Mouse (Mus musculus): ENCODE results near the gene Camkmt. TPM values are rescaled to one million over a fixed set of nuclear protein-coding genes. Genes with fewer than 3 reads are reported as not detected.

Camkmt gene
- polyA plus RNA-seq, 1 experiment from 2014 or later, result 7.0 TPM

DNA sequence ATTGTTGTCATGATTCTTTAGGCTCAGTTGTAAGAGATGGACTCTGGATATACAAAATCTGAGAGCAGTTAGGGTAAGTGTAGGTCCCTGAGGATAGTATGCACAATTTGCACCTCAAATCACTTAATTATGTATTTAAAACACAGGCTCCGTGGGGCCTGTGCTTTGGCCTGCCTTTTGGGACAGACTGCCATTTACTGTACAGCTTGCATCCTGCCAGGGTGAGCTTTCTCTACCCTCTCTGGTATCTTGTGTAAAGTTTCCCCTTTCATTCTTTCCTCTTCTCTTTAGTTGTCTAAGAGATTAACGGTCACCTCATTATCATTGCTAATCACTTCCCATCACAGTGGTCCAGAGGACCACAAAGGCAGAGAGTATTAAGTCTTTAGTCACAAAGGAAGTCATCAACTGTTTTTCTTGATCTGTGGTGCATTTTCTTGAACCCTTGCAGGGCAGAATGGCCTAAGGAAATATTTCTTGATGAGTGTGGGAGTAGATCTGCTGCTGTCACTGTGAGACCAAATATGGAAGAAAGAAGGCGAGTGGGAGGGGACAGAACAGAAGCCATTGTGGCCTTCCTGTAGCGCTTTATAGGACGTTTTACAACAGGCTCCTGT is 52.3 kb downstream of the Camkmt start:
- Histone ChIP-seq H3K4me3 (ENCODE audit: low read depth, low read length) (no peak overlapping the region), H3K9me3 (replicated peaks; ENCODE audit: control insufficient read depth, low read length) (no peaks in the 10 kb centered on the region), H3K4me2 (no peak overlapping the region), H3K27me3 (ENCODE audit: control insufficient read depth, insufficient read depth, low read length) (no peaks in the 10 kb centered on the region), H3K9ac (ENCODE audit: low read depth, low read length) (no peak overlapping the region), H3K27ac (ENCODE audit: low read depth, low read length) (no peak overlapping the region), H3K36me3 (ENCODE audit: control insufficient read depth, insufficient read depth, low read length) (no peaks in the 10 kb centered on the region), H3K4me1 (ENCODE audit: control insufficient read depth, insufficient read depth, low read length) (no peaks in the 10 kb centered on the region)
- ATAC-seq (replicated peaks; ENCODE audit: insufficient number of reproducible peaks, low FRiP score, low TSS enrichment), result no peak
- 57% methylated on average over 5 of the region's 5 CpGs for WGBS (ENCODE audit: insufficient replicate concordance)

DNA sequence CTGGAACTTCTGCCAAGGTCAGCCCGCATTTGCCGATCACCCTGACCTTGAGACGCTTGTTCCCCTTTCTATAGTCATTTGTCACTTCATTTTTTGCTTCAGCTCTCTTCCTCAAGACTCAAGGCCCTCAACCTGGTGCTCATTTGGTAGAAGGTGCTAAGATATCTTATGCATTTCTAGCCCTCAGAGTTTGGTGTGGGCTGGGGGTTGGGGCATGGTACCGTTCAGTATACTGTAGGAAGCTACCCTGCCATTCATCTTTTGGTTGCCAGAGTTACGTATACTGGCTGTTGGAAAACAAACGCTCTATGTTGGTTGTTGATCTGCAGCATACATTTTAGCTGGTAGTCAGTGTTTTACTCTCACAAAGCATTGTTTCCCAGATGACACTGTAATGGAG is 53.8 kb downstream of the Camkmt start:
- Histone ChIP-seq H3K9ac (ENCODE audit: low read depth, low read length) (no peak overlapping the region), H3K4me1 (ENCODE audit: control insufficient read depth, insufficient read depth, low read length) (no peaks in the 10 kb centered on the region), H3K27ac (ENCODE audit: low read depth, low read length) (no peak overlapping the region), H3K27me3 (ENCODE audit: control insufficient read depth, insufficient read depth, low read length) (no peaks in the 10 kb centered on the region), H3K4me3 (ENCODE audit: low read depth, low read length) (no peak overlapping the region), H3K36me3 (ENCODE audit: control insufficient read depth, insufficient read depth, low read length) (no peaks in the 10 kb centered on the region), H3K4me2 (no peak overlapping the region), H3K9me3 (replicated peaks; ENCODE audit: control insufficient read depth, low read length) (no peaks in the 10 kb centered on the region)
- 85% methylated on average over 6 of the region's 6 CpGs for WGBS (ENCODE audit: insufficient replicate concordance)
- ATAC-seq (replicated peaks; ENCODE audit: insufficient number of reproducible peaks, low FRiP score, low TSS enrichment), result no peak

DNA sequence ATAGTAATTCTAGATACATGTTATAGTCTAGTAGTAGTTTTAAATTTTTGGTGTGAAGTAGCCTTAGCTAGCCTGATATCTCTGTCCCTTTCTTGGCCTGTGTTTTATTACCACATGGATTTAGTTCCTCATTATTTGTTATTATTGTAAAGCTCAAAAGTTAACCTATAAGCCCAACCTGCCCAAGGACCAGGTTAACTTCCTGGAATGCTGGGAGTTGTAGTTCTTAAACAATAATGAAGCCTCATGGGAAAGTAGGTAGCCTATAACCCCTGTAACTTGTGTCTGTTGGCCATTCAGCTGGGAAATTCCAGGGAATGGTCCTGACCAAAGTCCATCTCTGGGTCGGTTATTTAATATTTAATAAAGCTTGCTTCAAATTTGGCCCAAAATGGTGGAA is 58.0 kb downstream of the Camkmt start:
- no peak for ATAC-seq (replicated peaks; ENCODE audit: insufficient number of reproducible peaks, low FRiP score, low TSS enrichment)
- H3K36me3 ChIP-seq (ENCODE audit: control insufficient read depth, insufficient read depth, low read length), result no peaks in the 10 kb centered on the region
- WGBS (ENCODE audit: insufficient replicate concordance), result 78% methylated on average over 1 of the region's 1 CpGs

DNA sequence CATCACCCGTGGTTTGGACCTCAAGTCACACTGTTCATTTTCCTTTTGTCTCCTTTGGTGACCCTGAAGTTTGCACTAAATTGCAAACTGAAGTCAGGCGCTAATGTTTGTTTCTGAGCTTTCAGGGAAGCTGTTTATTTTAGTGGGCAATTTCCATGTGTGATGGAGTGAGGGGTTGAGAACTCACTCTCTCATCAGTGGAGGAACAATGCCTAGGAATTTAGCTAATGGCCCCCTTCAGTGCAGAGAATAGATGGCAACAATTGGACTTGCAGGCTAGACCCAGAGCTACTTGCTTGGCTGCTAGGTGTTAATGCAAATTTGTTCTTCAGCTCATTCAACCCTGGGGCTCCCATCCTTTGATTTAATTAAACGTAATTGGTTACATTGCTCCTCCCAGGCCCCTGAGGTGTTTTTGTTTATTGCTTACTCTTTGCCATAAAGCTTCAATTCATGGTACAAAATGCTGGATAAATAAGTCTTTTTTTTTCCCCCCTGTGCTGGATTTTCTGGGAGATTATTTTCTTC is 58.9 kb downstream of the Camkmt start:
- Histone ChIP-seq H3K9me3 (replicated peaks; ENCODE audit: control insufficient read depth, low read length) (no peaks in the 10 kb centered on the region), H3K4me3 (ENCODE audit: low read depth, low read length) (no peak overlapping the region), H3K4me2 (no peak overlapping the region), H3K27ac (ENCODE audit: low read depth, low read length) (no peak overlapping the region), H3K9ac (ENCODE audit: low read depth, low read length) (no peak overlapping the region), H3K36me3 (ENCODE audit: control insufficient read depth, insufficient read depth, low read length) (no peaks in the 10 kb centered on the region), H3K27me3 (ENCODE audit: control insufficient read depth, insufficient read depth, low read length) (no peaks in the 10 kb centered on the region), H3K4me1 (ENCODE audit: control insufficient read depth, insufficient read depth, low read length) (peaks cover 2% of the 10 kb centered on the region; the same call in 1 of the 2 replicates)
- ATAC-seq (replicated peaks; ENCODE audit: insufficient number of reproducible peaks, low FRiP score, low TSS enrichment), result no peak
- 47% methylated on average over 3 of the region's 3 CpGs for WGBS (ENCODE audit: insufficient replicate concordance)

More for the DNA sequence above, 58.0 kb downstream of the Camkmt start:
- Histone ChIP-seq H3K4me1 (ENCODE audit: control insufficient read depth, insufficient read depth, low read length) (peaks cover 2% of the 10 kb centered on the region; the same call in 1 of the 2 replicates), H3K4me3 (ENCODE audit: low read depth, low read length) (no peak overlapping the region), H3K9ac (ENCODE audit: low read depth, low read length) (no peak overlapping the region), H3K9me3 (replicated peaks; ENCODE audit: control insufficient read depth, low read length) (no peaks in the 10 kb centered on the region), H3K27me3 (ENCODE audit: control insufficient read depth, insufficient read depth, low read length) (no peaks in the 10 kb centered on the region), H3K4me2 (no peak overlapping the region), H3K27ac (ENCODE audit: low read depth, low read length) (no peak overlapping the region)

DNA sequence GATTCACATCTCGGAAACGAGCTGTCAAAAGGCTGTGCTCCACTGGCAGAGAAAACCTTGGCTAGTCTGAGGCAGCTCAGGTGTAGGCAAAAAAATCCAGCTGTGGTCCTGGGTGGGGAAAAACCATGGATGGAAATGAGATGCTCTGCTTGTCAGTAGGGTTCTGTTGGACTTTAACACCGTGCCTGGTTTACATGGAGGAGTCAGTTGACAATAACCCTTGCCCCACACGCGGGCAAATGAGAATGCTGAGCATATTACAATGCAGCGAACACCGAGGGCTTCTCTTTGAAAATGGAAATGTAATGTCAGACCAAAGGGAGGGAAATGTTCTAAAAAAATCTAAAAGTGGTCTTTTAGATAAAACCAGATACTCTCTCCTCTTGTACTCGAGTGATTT is 60.9 kb downstream of the Camkmt start:
- Histone ChIP-seq H3K4me2 (no peak overlapping the region), H3K9ac (ENCODE audit: low read depth, low read length) (no peak overlapping the region), H3K4me1 (ENCODE audit: control insufficient read depth, insufficient read depth, low read length) (peaks cover 2% of the 10 kb centered on the region; the same call in 1 of the 2 replicates), H3K9me3 (replicated peaks; ENCODE audit: control insufficient read depth, low read length) (no peaks in the 10 kb centered on the region), H3K4me3 (ENCODE audit: low read depth, low read length) (no peak overlapping the region), H3K27ac (ENCODE audit: low read depth, low read length) (no peak overlapping the region), H3K36me3 (ENCODE audit: control insufficient read depth, insufficient read depth, low read length) (no peaks in the 10 kb centered on the region), H3K27me3 (ENCODE audit: control insufficient read depth, insufficient read depth, low read length) (no peaks in the 10 kb centered on the region)
- no peak for ATAC-seq (replicated peaks; ENCODE audit: insufficient number of reproducible peaks, low FRiP score, low TSS enrichment)
- WGBS (ENCODE audit: insufficient replicate concordance), result 53% methylated on average over 8 of the region's 8 CpGs

DNA sequence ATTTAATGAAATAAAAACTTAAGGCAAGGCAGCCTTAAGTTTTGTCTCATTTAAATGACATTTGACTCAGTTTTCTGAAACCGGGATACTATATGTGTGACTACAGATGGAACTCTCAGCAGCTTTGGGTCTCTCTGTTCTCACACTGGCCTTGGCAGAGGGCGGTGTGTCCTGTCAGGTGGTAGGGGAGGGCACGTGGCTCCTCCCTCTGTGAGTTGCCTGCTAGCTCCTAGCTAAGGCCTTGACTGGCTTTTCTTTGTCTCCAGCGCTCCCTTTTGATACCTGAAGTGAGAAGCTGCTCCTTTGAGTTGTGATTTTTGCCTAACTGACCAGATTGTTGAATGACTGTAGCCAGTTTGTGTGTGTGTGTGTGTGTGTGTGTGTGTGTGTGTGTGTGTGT is 67.8 kb downstream of the Camkmt start:
- Histone ChIP-seq H3K4me3 (ENCODE audit: low read depth, low read length) (no peak overlapping the region), H3K9ac (ENCODE audit: low read depth, low read length) (no peak overlapping the region), H3K27me3 (ENCODE audit: control insufficient read depth, insufficient read depth, low read length) (no peaks in the 10 kb centered on the region), H3K4me1 (ENCODE audit: control insufficient read depth, insufficient read depth, low read length) (no peaks in the 10 kb centered on the region), H3K36me3 (ENCODE audit: control insufficient read depth, insufficient read depth, low read length) (no peaks in the 10 kb centered on the region), H3K4me2 (no peak overlapping the region), H3K27ac (ENCODE audit: low read depth, low read length) (no peak overlapping the region), H3K9me3 (replicated peaks; ENCODE audit: control insufficient read depth, low read length) (no peaks in the 10 kb centered on the region)
- 72% methylated on average over 4 of the region's 4 CpGs for WGBS (ENCODE audit: insufficient replicate concordance)
- no peak for ATAC-seq (replicated peaks; ENCODE audit: insufficient number of reproducible peaks, low FRiP score, low TSS enrichment)

DNA sequence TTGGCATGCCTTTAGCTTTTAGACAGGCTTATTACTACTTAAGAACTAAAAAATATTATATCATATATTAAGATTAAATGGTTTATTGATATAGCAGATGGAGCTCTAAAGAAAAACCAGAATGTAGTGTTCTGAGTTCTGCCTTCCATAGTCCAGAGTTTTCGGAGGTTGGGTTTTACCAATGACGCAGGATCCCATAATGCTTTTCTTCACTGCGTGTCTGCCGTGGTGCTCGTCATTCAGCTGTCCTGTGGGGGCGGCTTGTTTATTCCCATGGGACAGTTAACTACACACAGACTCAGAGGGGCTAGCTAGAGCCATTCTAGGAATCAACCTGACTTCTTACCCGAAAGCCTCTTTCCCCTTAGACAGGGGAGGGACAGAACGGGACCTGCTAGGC is 69.2 kb downstream of the Camkmt start:
- Histone ChIP-seq H3K4me1 (ENCODE audit: control insufficient read depth, insufficient read depth, low read length) (no peaks in the 10 kb centered on the region), H3K9me3 (replicated peaks; ENCODE audit: control insufficient read depth, low read length) (no peaks in the 10 kb centered on the region), H3K36me3 (ENCODE audit: control insufficient read depth, insufficient read depth, low read length) (no peaks in the 10 kb centered on the region), H3K4me2 (no peak overlapping the region), H3K4me3 (ENCODE audit: low read depth, low read length) (no peak overlapping the region), H3K9ac (ENCODE audit: low read depth, low read length) (no peak overlapping the region), H3K27me3 (ENCODE audit: control insufficient read depth, insufficient read depth, low read length) (no peaks in the 10 kb centered on the region), H3K27ac (ENCODE audit: low read depth, low read length) (no peak overlapping the region)
- no peak for ATAC-seq (replicated peaks; ENCODE audit: insufficient number of reproducible peaks, low FRiP score, low TSS enrichment)
- WGBS (ENCODE audit: insufficient replicate concordance), result 86% methylated on average over 8 of the region's 8 CpGs

DNA sequence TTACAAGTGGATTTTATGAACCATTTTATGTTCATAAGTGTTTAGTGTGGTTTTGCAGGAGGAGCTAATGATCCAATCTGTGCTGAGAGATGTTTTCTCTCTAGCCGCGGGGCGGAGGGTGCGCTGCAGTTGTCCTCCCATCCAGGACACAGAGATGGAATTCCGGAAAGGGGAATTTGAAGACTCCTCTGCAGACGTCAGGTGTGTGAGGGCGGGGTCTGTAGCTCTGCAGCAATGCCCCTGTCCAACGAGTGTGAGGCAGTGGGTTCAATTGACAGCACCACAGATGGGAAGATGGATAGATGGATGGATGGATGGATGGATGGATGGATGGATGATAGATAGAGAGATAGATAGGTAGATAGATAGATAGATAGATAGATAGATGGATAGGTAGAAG is 70.4 kb downstream of the Camkmt start:
- no peaks in the 10 kb centered on the region for H3K27me3 ChIP-seq (ENCODE audit: control insufficient read depth, insufficient read depth, low read length)
- no peak overlapping the region for H3K27ac ChIP-seq (ENCODE audit: low read depth, low read length)
- H3K9ac ChIP-seq (ENCODE audit: low read depth, low read length), result no peak overlapping the region
- no peak for ATAC-seq (replicated peaks; ENCODE audit: insufficient number of reproducible peaks, low FRiP score, low TSS enrichment)
- H3K4me3 ChIP-seq (ENCODE audit: low read depth, low read length), result no peak overlapping the region
- H3K36me3 ChIP-seq (ENCODE audit: control insufficient read depth, insufficient read depth, low read length), result no peaks in the 10 kb centered on the region
- no peaks in the 10 kb centered on the region for H3K9me3 ChIP-seq (replicated peaks; ENCODE audit: control insufficient read depth, low read length)
- 90% methylated on average over 8 of the region's 8 CpGs for whole genome bisulfite sequencing (ENCODE audit: insufficient replicate concordance)
- no peak overlapping the region for H3K4me2 ChIP-seq
- H3K4me1 ChIP-seq (ENCODE audit: control insufficient read depth, insufficient read depth, low read length), result no peaks in the 10 kb centered on the region
